Mouse (Mus musculus): Measurements from ENCODE around the gene BC025446. TPM values are rescaled to one million over a fixed set of nuclear protein-coding genes. Genes with fewer than 3 reads are reported as not detected.

Gene BC025446
- polyA plus RNA-seq, 1 experiment from 2014 or later = not detected

- no peak overlapping the region for H3K27ac ChIP-seq
- H3K4me3 ChIP-seq (replicated peaks; ENCODE audit: low read length) = no peak overlapping the region
- H3K9ac ChIP-seq = no peak overlapping the region
- no peak overlapping the region for H3K4me2 ChIP-seq (replicated peaks)
- no peaks in the 10 kb centered on the region for H3K27me3 ChIP-seq (ENCODE audit: control insufficient read depth, insufficient read depth, low read length)
- ATAC-seq (ENCODE audit: low FRiP score) (no peak), DNase-seq (ENCODE audit: low spot score) (no peak)
- no peaks in the 10 kb centered on the region for H3K4me1 ChIP-seq (replicated peaks; ENCODE audit: control insufficient read depth, insufficient read depth, low read length)
- H3K36me3 ChIP-seq (replicated peaks; ENCODE audit: control insufficient read depth, insufficient read depth) = no peaks in the 10 kb centered on the region
- H3K9me3 ChIP-seq (ENCODE audit: control insufficient read depth, low read length) = no peaks in the 10 kb centered on the region
- 82% methylated on average over 3 of the region's 3 CpGs for WGBS
These were observed 26.8 kb downstream of the BC025446 start for GRCm38 (mm10) chr15:75242756-75243640.

DNA sequence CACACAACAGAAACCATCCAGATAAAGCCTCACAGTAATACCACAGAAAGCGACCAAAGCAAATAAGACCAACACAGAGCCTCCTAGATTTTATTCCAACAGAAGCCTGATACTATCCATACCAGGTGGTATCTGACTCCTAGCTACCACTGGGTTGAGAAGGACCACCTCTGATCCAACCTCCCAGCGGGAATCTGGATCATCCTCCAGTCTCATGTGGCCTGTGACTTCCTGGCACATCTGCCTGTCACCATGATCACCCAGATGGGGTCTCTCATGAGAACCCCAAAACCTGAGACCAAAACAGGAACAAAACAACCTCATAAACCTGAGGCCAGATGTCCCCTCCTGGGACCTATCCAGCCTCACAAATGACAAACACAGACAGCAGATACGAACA lies 38.5 kb downstream of the BC025446 start:
- no peak overlapping the region for H3K27ac ChIP-seq
- ATAC-seq (ENCODE audit: low FRiP score) (no peak), DNase-seq (ENCODE audit: low spot score) (no peak)
- H3K9me3 ChIP-seq (ENCODE audit: control insufficient read depth, low read length) = no peaks in the 10 kb centered on the region
- no peaks in the 10 kb centered on the region for H3K36me3 ChIP-seq (replicated peaks; ENCODE audit: control insufficient read depth, insufficient read depth)
- no peak overlapping the region for H3K9ac ChIP-seq
- WGBS = 90% methylated on average over 3 of the region's 3 CpGs
- H3K27me3 ChIP-seq (ENCODE audit: control insufficient read depth, insufficient read depth, low read length) = no peaks in the 10 kb centered on the region
- no peak overlapping the region for H3K4me3 ChIP-seq (replicated peaks; ENCODE audit: low read length)
- no peak overlapping the region for H3K4me2 ChIP-seq (replicated peaks)
- no peaks in the 10 kb centered on the region for H3K4me1 ChIP-seq (replicated peaks; ENCODE audit: control insufficient read depth, insufficient read depth, low read length)

DNA sequence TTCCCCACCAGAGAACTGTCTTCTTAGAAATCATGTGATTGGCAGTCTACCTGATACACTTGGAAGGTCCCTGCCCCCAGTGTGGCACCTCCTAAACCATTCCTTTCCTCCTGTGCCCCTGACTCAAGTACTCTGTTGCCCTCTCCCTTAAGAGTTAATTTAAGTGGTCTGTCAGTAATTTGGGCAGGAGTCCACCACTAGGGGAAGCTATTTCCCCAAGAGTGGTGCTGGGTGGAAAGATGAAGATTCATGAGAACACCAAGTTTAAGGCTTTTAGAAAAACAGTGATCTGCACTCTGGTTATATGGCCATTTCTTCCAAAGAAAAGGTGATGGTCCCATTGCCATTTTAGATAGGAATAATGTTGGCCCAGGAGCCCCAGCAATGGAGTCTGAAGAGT lies 49.7 kb downstream of the BC025446 start:
- Histone ChIP-seq H3K4me3 (replicated peaks; ENCODE audit: low read length) (no peak overlapping the region), H3K36me3 (replicated peaks; ENCODE audit: control insufficient read depth, insufficient read depth) (no peaks in the 10 kb centered on the region), H3K4me1 (replicated peaks; ENCODE audit: control insufficient read depth, insufficient read depth, low read length) (no peaks in the 10 kb centered on the region), H3K27me3 (ENCODE audit: control insufficient read depth, insufficient read depth, low read length) (no peaks in the 10 kb centered on the region), H3K9ac (no peak overlapping the region), H3K4me2 (replicated peaks) (no peak overlapping the region), H3K27ac (no peak overlapping the region), H3K9me3 (ENCODE audit: control insufficient read depth, low read length) (no peaks in the 10 kb centered on the region)
- ATAC-seq (ENCODE audit: low FRiP score) = no peak
- no peak for DNase-seq (ENCODE audit: low spot score)

- no peaks in the 10 kb centered on the region for H3K9me3 ChIP-seq (ENCODE audit: control insufficient read depth, low read length)
- 79% methylated on average over 1 of the region's 1 CpGs for WGBS
These were observed 50.5 kb downstream of the BC025446 start for GRCm38 (mm10) chr15:75266626-75267025.

GRCm38 (mm10) chr15:75268121-75268520 lies 51.9 kb downstream of the BC025446 start, which contains the start of gene Ly6f:
TSS of gene Ly6f (plus strand) at chr15:75268421.
- Histone ChIP-seq H3K4me3 (replicated peaks; ENCODE audit: low read length) (no peak within 1 kb of the TSS), H3K27ac (no peak within 1 kb of the TSS), H3K4me1 (replicated peaks; ENCODE audit: control insufficient read depth, insufficient read depth, low read length) (no peaks in the 10 kb centered on the region), H3K4me2 (replicated peaks) (no peak within 1 kb of the TSS), H3K9me3 (ENCODE audit: control insufficient read depth, low read length) (no peaks in the 10 kb centered on the region), H3K9ac (no peak within 1 kb of the TSS), H3K27me3 (ENCODE audit: control insufficient read depth, insufficient read depth, low read length) (no peaks in the 10 kb centered on the region), H3K36me3 (replicated peaks; ENCODE audit: control insufficient read depth, insufficient read depth) (no peaks in the 10 kb centered on the region)
- ATAC-seq (ENCODE audit: low FRiP score) (no peak), DNase-seq (ENCODE audit: low spot score) (no peak)

More at GRCm38 (mm10) chr15:75266626-75267025, 50.5 kb downstream of the BC025446 start:
- ATAC-seq (ENCODE audit: low FRiP score) (no peak), DNase-seq (ENCODE audit: low spot score) (no peak)
- H3K27me3 ChIP-seq (ENCODE audit: control insufficient read depth, insufficient read depth, low read length) = no peaks in the 10 kb centered on the region
- no peaks in the 10 kb centered on the region for H3K36me3 ChIP-seq (replicated peaks; ENCODE audit: control insufficient read depth, insufficient read depth)
- H3K4me2 ChIP-seq (replicated peaks) = no peak overlapping the region
- no peaks in the 10 kb centered on the region for H3K4me1 ChIP-seq (replicated peaks; ENCODE audit: control insufficient read depth, insufficient read depth, low read length)
- H3K9ac ChIP-seq = no peak overlapping the region
- H3K27ac ChIP-seq = no peak overlapping the region
- no peak overlapping the region for H3K4me3 ChIP-seq (replicated peaks; ENCODE audit: low read length)

- H3K4me1 ChIP-seq (replicated peaks; ENCODE audit: control insufficient read depth, insufficient read depth, low read length) = no peaks in the 10 kb centered on the region
- H3K27ac ChIP-seq = no peak overlapping the region
- no peaks in the 10 kb centered on the region for H3K36me3 ChIP-seq (replicated peaks; ENCODE audit: control insufficient read depth, insufficient read depth)
- no peaks in the 10 kb centered on the region for H3K9me3 ChIP-seq (ENCODE audit: control insufficient read depth, low read length)
- 79% methylated on average over 5 of the region's 5 CpGs for WGBS
- H3K27me3 ChIP-seq (ENCODE audit: control insufficient read depth, insufficient read depth, low read length) = no peaks in the 10 kb centered on the region
- DNase-seq (ENCODE audit: low spot score) = no peak
- no peak overlapping the region for H3K9ac ChIP-seq
- ATAC-seq (ENCODE audit: low FRiP score) = no peak
- no peak overlapping the region for H3K4me3 ChIP-seq (replicated peaks; ENCODE audit: low read length)
- no peak overlapping the region for H3K4me2 ChIP-seq (replicated peaks)
These were observed 53.0 kb downstream of the BC025446 start for GRCm38 (mm10) chr15:75268916-75269829.

DNA sequence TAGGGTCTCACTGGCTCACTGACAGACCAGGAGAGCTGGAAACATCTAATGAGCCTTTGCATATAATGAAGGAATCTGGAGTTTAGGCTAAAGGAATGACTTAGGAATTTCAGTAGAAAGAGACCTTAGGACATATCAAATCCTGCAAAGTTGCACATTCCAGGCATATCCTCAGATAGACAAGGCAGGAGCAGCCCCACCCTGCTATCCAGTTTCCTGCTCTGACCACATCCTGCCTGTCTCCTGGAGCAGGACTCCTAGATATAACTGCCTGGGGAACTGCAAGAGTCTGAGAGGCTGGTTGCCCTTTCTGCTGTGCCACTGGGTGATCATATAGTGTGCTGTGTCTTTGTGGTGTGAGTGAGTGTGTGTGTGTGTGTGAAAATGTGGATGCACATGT lies 54.0 kb downstream of the BC025446 start:
- Histone ChIP-seq H3K36me3 (replicated peaks; ENCODE audit: control insufficient read depth, insufficient read depth) (no peaks in the 10 kb centered on the region), H3K4me2 (replicated peaks) (no peak overlapping the region), H3K4me3 (replicated peaks; ENCODE audit: low read length) (no peak overlapping the region), H3K9me3 (ENCODE audit: control insufficient read depth, low read length) (no peaks in the 10 kb centered on the region), H3K9ac (no peak overlapping the region), H3K27me3 (ENCODE audit: control insufficient read depth, insufficient read depth, low read length) (no peaks in the 10 kb centered on the region), H3K4me1 (replicated peaks; ENCODE audit: control insufficient read depth, insufficient read depth, low read length) (no peaks in the 10 kb centered on the region), H3K27ac (no peak overlapping the region)
- DNase-seq (ENCODE audit: low spot score) = no peak
- no peak for ATAC-seq (ENCODE audit: low FRiP score)

DNA sequence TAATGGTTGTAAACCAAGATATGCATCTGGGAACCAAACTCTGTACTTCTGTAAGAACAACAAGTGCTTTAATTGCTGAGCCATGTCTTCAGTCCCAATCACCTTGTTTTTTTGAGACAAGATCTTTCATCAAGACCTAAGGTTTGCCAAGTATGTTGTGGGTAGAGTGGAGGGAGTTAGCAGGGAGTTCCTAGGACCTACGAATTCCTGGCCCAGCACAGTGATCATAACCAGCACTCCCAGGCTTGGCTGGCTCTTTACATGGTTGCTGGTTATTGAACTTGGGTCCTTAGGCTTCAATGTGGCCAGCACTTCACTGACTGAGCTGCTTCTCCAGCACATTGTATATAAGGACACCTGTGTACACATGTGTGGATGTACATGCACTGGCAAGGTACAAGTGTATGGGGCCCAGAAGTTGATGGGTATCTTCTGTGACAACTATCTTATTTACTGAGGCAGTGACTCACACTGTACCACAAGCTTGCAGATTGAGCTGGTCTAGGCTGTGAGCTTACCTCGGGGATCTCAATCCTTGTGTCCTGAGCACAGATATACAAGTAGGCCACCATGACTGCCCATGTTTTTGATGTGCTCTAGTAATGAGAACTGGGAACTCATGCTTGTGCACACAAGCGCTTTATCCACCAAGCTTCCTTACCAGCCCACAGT lies 54.7 kb downstream of the BC025446 start:
- Histone ChIP-seq H3K4me3 (replicated peaks; ENCODE audit: low read length) (no peak overlapping the region), H3K9ac (no peak overlapping the region), H3K27me3 (ENCODE audit: control insufficient read depth, insufficient read depth, low read length) (no peaks in the 10 kb centered on the region), H3K9me3 (ENCODE audit: control insufficient read depth, low read length) (no peaks in the 10 kb centered on the region), H3K27ac (no peak overlapping the region), H3K4me1 (replicated peaks; ENCODE audit: control insufficient read depth, insufficient read depth, low read length) (no peaks in the 10 kb centered on the region), H3K4me2 (replicated peaks) (no peak overlapping the region), H3K36me3 (replicated peaks; ENCODE audit: control insufficient read depth, insufficient read depth) (no peaks in the 10 kb centered on the region)
- 85% methylated on average over 3 of the region's 3 CpGs for WGBS
- DNase-seq (ENCODE audit: low spot score) (no peak), ATAC-seq (ENCODE audit: low FRiP score) (no peak)

DNA sequence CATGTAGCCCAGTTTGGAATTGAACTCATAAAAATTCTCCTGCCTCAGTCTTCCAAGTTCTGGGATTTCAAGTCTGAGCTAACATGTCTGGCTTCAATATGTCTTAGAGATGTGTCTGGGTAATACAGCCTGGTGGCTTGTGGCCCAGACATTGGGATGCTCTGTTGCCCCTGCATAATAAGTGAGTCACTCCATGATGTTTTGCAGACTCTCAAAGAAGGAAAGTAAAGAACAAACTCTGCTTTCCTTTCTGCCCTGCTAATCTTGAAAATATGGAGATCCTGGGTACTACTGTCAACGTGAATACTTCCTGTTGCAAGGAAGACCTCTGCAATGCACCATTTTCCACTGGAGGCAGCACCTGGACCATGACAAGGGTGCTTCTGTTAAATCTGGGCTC lies 55.2 kb downstream of the BC025446 start:
- Histone ChIP-seq H3K9me3 (ENCODE audit: control insufficient read depth, low read length) (no peaks in the 10 kb centered on the region), H3K4me1 (replicated peaks; ENCODE audit: control insufficient read depth, insufficient read depth, low read length) (no peaks in the 10 kb centered on the region), H3K36me3 (replicated peaks; ENCODE audit: control insufficient read depth, insufficient read depth) (no peaks in the 10 kb centered on the region), H3K4me2 (replicated peaks) (no peak overlapping the region), H3K4me3 (replicated peaks; ENCODE audit: low read length) (no peak overlapping the region), H3K27me3 (ENCODE audit: control insufficient read depth, insufficient read depth, low read length) (no peaks in the 10 kb centered on the region), H3K27ac (no peak overlapping the region), H3K9ac (no peak overlapping the region)
- no peak for DNase-seq (ENCODE audit: low spot score)
- WGBS = 72% methylated on average over 1 of the region's 1 CpGs
- no peak for ATAC-seq (ENCODE audit: low FRiP score)

Data from hindbrain, embryonic 14.5 days (tissue).